Mouse (Mus musculus) kidney, postnatal 25 days (tissue): Measurements from ENCODE around the gene Fam13c.
"Not testable (repeated sequence)": the region's sequence is repeated elsewhere in the genome, so short reads cannot be mapped to it uniquely, and the experiment has no call there.

Experiments
- DNase-seq, 2 experiments: peaks; one replicate each; pipeline ENCODE4 v3.0.0; 2021; ENCODE audit warnings: mixed read lengths in 2 of 2

Fam13c gene

GRCm38 (mm10) chr10:70439676-70440521, at the start of gene Fam13c:
Gene Fam13c, plus strand, starts transcription at chr10:70440481.
- DNase-seq = peak; percentile 26 to 43

- no peak for DNase-seq
Measured at GRCm38 (mm10) chr10:70395900-70396299, 44.4 kb upstream of the Fam13c start.

- no peak for DNase-seq
Measured at GRCm38 (mm10) chr10:70398224-70398623, 42.1 kb upstream of the Fam13c start.

GRCm38 (mm10) chr10:70402006-70402405, 38.3 kb upstream of the Fam13c start:
- DNase-seq = no peak

GRCm38 (mm10) chr10:70402711-70403110, 37.6 kb upstream of the Fam13c start:
- no peak for DNase-seq

GRCm38 (mm10) chr10:70417811-70418486, 22.3 kb upstream of the Fam13c start:
- DNase-seq = no peak

GRCm38 (mm10) chr10:70419282-70420264, 20.7 kb upstream of the Fam13c start:
- no peak for DNase-seq

GRCm38 (mm10) chr10:70426373-70426772, 13.9 kb upstream of the Fam13c start:
- DNase-seq = no peak

GRCm38 (mm10) chr10:70428121-70428662, 12.1 kb upstream of the Fam13c start:
- DNase-seq = no peak

GRCm38 (mm10) chr10:70429341-70429740, 10.9 kb upstream of the Fam13c start:
- DNase-seq = no peak

GRCm38 (mm10) chr10:70433334-70433733, 6.9 kb upstream of the Fam13c start:
- no peak for DNase-seq

GRCm38 (mm10) chr10:70433736-70434135, 6.5 kb upstream of the Fam13c start:
- not testable (repeated sequence) for DNase-seq

- no peak for DNase-seq
Measured at GRCm38 (mm10) chr10:70436656-70437055, 3.6 kb upstream of the Fam13c start.

GRCm38 (mm10) chr10:70437289-70437688, 3.0 kb upstream of the Fam13c start:
- DNase-seq = peak; percentile 85 to 88

GRCm38 (mm10) chr10:70440639-70441461, 569 bp downstream of the Fam13c start:
- DNase-seq = peak; percentile 51 to 64

- no peak for DNase-seq
Measured at GRCm38 (mm10) chr10:70442156-70442555, 1.9 kb downstream of the Fam13c start.

- no peak for DNase-seq
Measured at GRCm38 (mm10) chr10:70442623-70443022, 2.3 kb downstream of the Fam13c start.

GRCm38 (mm10) chr10:70447787-70448186, 7.5 kb downstream of the Fam13c start:
- DNase-seq = no peak

GRCm38 (mm10) chr10:70449206-70449605, 8.9 kb downstream of the Fam13c start:
- no peak for DNase-seq

GRCm38 (mm10) chr10:70455886-70456305, 15.6 kb downstream of the Fam13c start:
- DNase-seq = no peak

GRCm38 (mm10) chr10:70458574-70459263, 18.4 kb downstream of the Fam13c start:
- DNase-seq = peak in 1 of 2 experiments; percentile 8
